10 mouse cellular contexts compared by ENCODE assay signal in the genomic region with DNA sequence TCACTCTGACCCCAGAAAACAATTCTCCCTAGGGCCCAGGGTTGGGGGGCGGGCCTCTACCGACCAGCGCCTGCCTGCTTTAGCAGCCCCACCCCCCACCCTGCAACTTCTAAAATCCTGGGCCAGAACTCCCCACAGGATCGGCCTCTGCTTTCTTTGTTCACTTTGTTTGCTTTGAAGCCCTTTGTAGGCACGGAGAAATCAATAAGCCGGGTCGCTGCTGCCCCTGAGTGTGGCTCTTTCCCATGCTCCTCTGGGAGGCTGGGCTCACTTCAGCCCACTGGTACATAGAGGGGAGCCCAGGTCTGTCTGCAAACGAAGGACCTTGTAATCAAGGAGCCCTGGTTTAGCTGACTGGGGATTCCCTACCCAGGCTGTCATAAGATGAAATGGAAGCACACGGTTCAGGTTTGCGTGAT. TPM values are rescaled to one million over a fixed set of nuclear protein-coding genes. Genes with fewer than 3 reads are reported as not detected.
DNase-seq lines count a peak whose midpoint lies in the region; ATAC-seq lines count a peak whose summit lies in the region.
"Had no signal": no experiment of that assay in that cellular context is flagged by ENCODE, and none has a peak within 500 bp of the region (broad histone marks: within the 10 kb centered on the region; RNA-seq: fewer than 3 reads in every experiment).

No protein-coding gene starts in this region.

- no peak for ATAC-seq in heart, embryonic 16.5 days (replicated peaks; ENCODE audit: extremely low read depth, insufficient read depth, low FRiP score)
- ATAC-seq in forebrain, embryonic 14.5 days = peak; percentile 44
- peak; percentile 62 for ATAC-seq in liver, embryonic 13.5 days (ENCODE audit: low read depth)
- ATAC-seq in erythroblast, adult 5-6 weeks (replicated peaks; ENCODE audit: low FRiP score, poor library complexity, severe bottlenecking) = no peak
- ATAC-seq in activated CD4-positive, CD25-positive, alpha-beta regulatory T cell, adult 4 months = no peak

- no peak overlapping the region for H3K4me3 ChIP-seq in heart, embryonic 16.5 days (ENCODE audit: low read length)
- H3K4me3 ChIP-seq in forebrain, embryonic 14.5 days (ENCODE audit: low read depth, low read length) = no peak overlapping the region
- H3K4me3 ChIP-seq in liver, embryonic 13.5 days (replicated peaks) = no peak overlapping the region

- H3K9ac ChIP-seq in heart, embryonic 16.5 days (ENCODE audit: low read length) = 0 out of 2 replicates have a peak overlapping the region, but pooled peaks have one; percentile 31
- peak overlapping the region; percentile 40 for H3K9ac ChIP-seq in forebrain, embryonic 14.5 days (ENCODE audit: low read length)
- no peak overlapping the region for H3K9ac ChIP-seq in liver, embryonic 13.5 days

- 0 out of 2 replicates have a peak overlapping the region, but pooled peaks have one; percentile 31 for H3K4me2 ChIP-seq in heart, embryonic 16.5 days (ENCODE audit: low read depth, low read length)
- peak overlapping the region; percentile 28 for H3K4me2 ChIP-seq in forebrain, embryonic 14.5 days (ENCODE audit: low read length)
- 0 out of 2 replicates have a peak overlapping the region, but pooled peaks have one; percentile 13 for H3K4me2 ChIP-seq in liver, embryonic 13.5 days

- no peak overlapping the region for H3K27ac ChIP-seq in heart, embryonic 16.5 days (ENCODE audit: low read length)
- no peak overlapping the region for H3K27ac ChIP-seq in forebrain, embryonic 14.5 days (ENCODE audit: low read depth, low read length)
- H3K27ac ChIP-seq in liver, embryonic 13.5 days = no peak overlapping the region

- intact Hi-C loops in heart, postnatal 10 days (cut with DNase I) = no loop called here
- intact Hi-C loops in left cerebral cortex, postnatal 10 days (cut with DNase I) = no loop called here

- no peak for DNase-seq in heart, postnatal 10 days
- peak; percentile 35 for DNase-seq in forebrain, embryonic 14.5 days (ENCODE audit: low spot score)
- no peak for DNase-seq in liver, embryonic 13.5 days
- peak; percentile 46 for DNase-seq in retina, embryonic 14.5 days (ENCODE audit: low spot score)
- DNase-seq in left cerebral cortex, postnatal 10 days (ENCODE audit: extremely low spot score in 1 of 2, low spot score in 2 of 2) = no peak
- DNase-seq: adrenal gland, adult 2 months; lung, adult 18-20 months had no signal

- no peaks in the 10 kb centered on the region for H3K27me3 ChIP-seq in heart, embryonic 16.5 days (ENCODE audit: control insufficient read depth, insufficient read depth, low read length)
- H3K27me3 ChIP-seq in forebrain, embryonic 14.5 days (replicated peaks; ENCODE audit: control insufficient read depth, insufficient read depth, low read length) = no peaks in the 10 kb centered on the region
- H3K27me3 ChIP-seq in liver, embryonic 13.5 days = peaks cover 8% of the 10 kb centered on the region; the same call in 1 of the 2 replicates

- H3K9me3 ChIP-seq in heart, embryonic 16.5 days (replicated peaks; ENCODE audit: control insufficient read depth, low read length) = no peaks in the 10 kb centered on the region
- no peaks in the 10 kb centered on the region for H3K9me3 ChIP-seq in forebrain, embryonic 14.5 days (replicated peaks; ENCODE audit: control insufficient read depth, low read length)
- H3K9me3 ChIP-seq in liver, embryonic 13.5 days (replicated peaks) = no peaks in the 10 kb centered on the region

- no peaks in the 10 kb centered on the region; the same call in 1 of the 2 replicates for H3K4me1 ChIP-seq in heart, embryonic 16.5 days (ENCODE audit: control insufficient read depth, insufficient read depth, low read length)
- H3K4me1 ChIP-seq in forebrain, embryonic 14.5 days (ENCODE audit: control insufficient read depth, insufficient read depth, low read length) = 0 out of 2 replicates have a peak, but pooled peaks cover 4% of the 10 kb centered on the region
- peaks cover 8% of the 10 kb centered on the region for H3K4me1 ChIP-seq in liver, embryonic 13.5 days (replicated peaks)

- H3K36me3 ChIP-seq in heart, embryonic 16.5 days (ENCODE audit: control insufficient read depth, insufficient read depth) = no peaks in the 10 kb centered on the region
- H3K36me3 ChIP-seq in forebrain, embryonic 14.5 days (ENCODE audit: control insufficient read depth, insufficient read depth, low read length) = no peaks in the 10 kb centered on the region
- no peaks in the 10 kb centered on the region for H3K36me3 ChIP-seq in liver, embryonic 13.5 days

- 21% methylated on average over 10 of the region's 10 CpGs for WGBS in heart, embryonic 16.5 days
- WGBS in forebrain, embryonic 14.5 days = 8% methylated on average over 10 of the region's 10 CpGs
- 35% methylated on average over 10 of the region's 10 CpGs for WGBS in liver, embryonic 13.5 days (ENCODE audit: insufficient replicate concordance)

RNA-seq across cellular contexts. Expression of a gene that starts 23.2 kb away (rescaled TPM):
- polyA plus RNA-seq in heart, embryonic 16.5 days (2015; fragmentation: Nextera tagmentation; extraction: Ambion mirVana) = 5.6 and 6.1 TPM in 2 replicates
- total RNA-seq in heart, postnatal 10 days (2021) = 1 to 10 TPM; 6.3 to 8.1 TPM
- 12.5 and 14.8 TPM in 2 replicates for polyA plus RNA-seq in forebrain, embryonic 14.5 days (2014; fragmentation: Nextera tagmentation; extraction: Ambion mirVana)
- polyA plus RNA-seq in liver, embryonic 13.5 days (2015; fragmentation: Nextera tagmentation; extraction: Ambion mirVana) = 3.3 and 3.6 TPM in 2 replicates
- total RNA-seq in erythroblast, adult 5-6 weeks (2015; ENCODE audit: low replicate concordance) = 0.63 TPM in 1 of 2 replicates, not detected in the other
- total RNA-seq in erythroblast, adult 5-6 weeks (2017; ENCODE audit: low replicate concordance) = 0.51 and 0.84 TPM in 2 replicates
- total RNA-seq in left cerebral cortex, postnatal 10 days (2021) = 100 to 1,000 TPM; 117 to 128 TPM
- polyA plus RNA-seq in activated CD4-positive, CD25-positive, alpha-beta regulatory T cell, adult 4 months (2017; shearing (Covaris generic)) = 1 to 10 TPM; 1.3 to 1.6 TPM

RNA-seq across cellular contexts. Expression of a gene that starts 33.8 kb away (rescaled TPM):
- polyA plus RNA-seq in heart, embryonic 16.5 days (2015; fragmentation: Nextera tagmentation; extraction: Ambion mirVana) = 7.4 and 8.2 TPM in 2 replicates
- total RNA-seq in heart, postnatal 10 days (2021) = 1 to 10 TPM; 6.4 to 9.8 TPM
- polyA plus RNA-seq in forebrain, embryonic 14.5 days (2014; fragmentation: Nextera tagmentation; extraction: Ambion mirVana) = 9.4 and 9.7 TPM in 2 replicates
- 10.3 and 12.0 TPM in 2 replicates for polyA plus RNA-seq in liver, embryonic 13.5 days (2015; fragmentation: Nextera tagmentation; extraction: Ambion mirVana)
- 6.5 and 8.5 TPM in 2 replicates for total RNA-seq in erythroblast, adult 5-6 weeks (2015; ENCODE audit: low replicate concordance)
- total RNA-seq in erythroblast, adult 5-6 weeks (2017; ENCODE audit: low replicate concordance) = 1.8 and 2.9 TPM in 2 replicates
- total RNA-seq in left cerebral cortex, postnatal 10 days (2021) = 10 to 100 TPM; 10.4 to 12.1 TPM
- polyA plus RNA-seq in activated CD4-positive, CD25-positive, alpha-beta regulatory T cell, adult 4 months (2017; shearing (Covaris generic)) = 10 to 100 TPM in 1 of 2 experiments, 1 to 10 TPM in 1; 9.0 to 15.8 TPM

RNA-seq across cellular contexts. Expression of a gene that starts 58.6 kb away (rescaled TPM):
- 0.09 TPM in 1 of 2 replicates, not detected in the other for polyA plus RNA-seq in heart, embryonic 16.5 days (2015; fragmentation: Nextera tagmentation; extraction: Ambion mirVana)
- under 1 TPM; 0.24 to 0.30 TPM for total RNA-seq in heart, postnatal 10 days (2021)
- polyA plus RNA-seq in forebrain, embryonic 14.5 days (2014; fragmentation: Nextera tagmentation; extraction: Ambion mirVana) = 0.11 TPM in 1 of 2 replicates, not detected in the other
- 0.05 TPM in 1 of 2 replicates, not detected in the other for polyA plus RNA-seq in liver, embryonic 13.5 days (2015; fragmentation: Nextera tagmentation; extraction: Ambion mirVana)
- not detected in 2 replicates for total RNA-seq in erythroblast, adult 5-6 weeks (2015; ENCODE audit: low replicate concordance)
- not detected in 2 replicates for total RNA-seq in erythroblast, adult 5-6 weeks (2017; ENCODE audit: low replicate concordance)
- under 1 TPM; 0.11 to 0.12 TPM for total RNA-seq in left cerebral cortex, postnatal 10 days (2021)
- not detected for polyA plus RNA-seq in activated CD4-positive, CD25-positive, alpha-beta regulatory T cell, adult 4 months (2017; shearing (Covaris generic))

Comparison
In these comparisons a context has a peak if more than half of its experiments do, and no peak if none do; other contexts are left out.
1. ATAC-seq: peak in forebrain, embryonic 14.5 days (single experiment) and liver, embryonic 13.5 days (single experiment); none in heart, embryonic 16.5 days (single experiment), erythroblast, adult 5-6 weeks (single experiment) and activated CD4-positive, CD25-positive, alpha-beta regulatory T cell, adult 4 months (single experiment).
2. DNase-seq: peak in forebrain, embryonic 14.5 days (single experiment) and retina, embryonic 14.5 days (single experiment); none in heart, postnatal 10 days (0 of 2), liver, embryonic 13.5 days (single experiment) and left cerebral cortex, postnatal 10 days (0 of 2).
3. Peak in every context shown above with its lines, with median percentiles within 50 percentile points of each other: H3K4me2 ChIP-seq.